Mouse (Mus musculus): ENCODE measurements at regions not wholly inside any gene's neighbourhood (a gene's known extent, or its start where the extent isn't known, plus 50 kb on each side); places are given as distances from the start of the nearest gene placed in this dataset.

DNA sequence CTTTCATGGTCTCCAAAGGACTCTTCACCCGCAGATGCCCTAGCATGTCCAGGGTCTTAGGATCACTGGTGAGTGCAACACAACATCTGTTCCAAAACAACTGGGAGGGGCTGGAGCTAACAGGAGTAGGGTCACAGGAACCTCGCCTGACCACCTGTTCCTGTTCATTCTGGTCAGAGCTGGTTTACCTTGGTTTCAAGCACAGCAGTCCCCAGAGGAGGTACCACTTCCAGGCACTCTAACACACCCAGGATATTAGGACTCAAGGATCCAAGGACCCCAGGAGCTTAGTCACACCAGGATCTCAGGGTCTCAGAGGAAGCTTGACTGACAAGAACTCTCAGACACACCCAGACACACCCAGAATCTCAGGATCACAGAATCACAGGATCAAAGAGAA is 94.9 kb upstream of the Plscr5 start:
- no peak for DNase-seq (ENCODE audit: low read depth, low spot score)

DNA sequence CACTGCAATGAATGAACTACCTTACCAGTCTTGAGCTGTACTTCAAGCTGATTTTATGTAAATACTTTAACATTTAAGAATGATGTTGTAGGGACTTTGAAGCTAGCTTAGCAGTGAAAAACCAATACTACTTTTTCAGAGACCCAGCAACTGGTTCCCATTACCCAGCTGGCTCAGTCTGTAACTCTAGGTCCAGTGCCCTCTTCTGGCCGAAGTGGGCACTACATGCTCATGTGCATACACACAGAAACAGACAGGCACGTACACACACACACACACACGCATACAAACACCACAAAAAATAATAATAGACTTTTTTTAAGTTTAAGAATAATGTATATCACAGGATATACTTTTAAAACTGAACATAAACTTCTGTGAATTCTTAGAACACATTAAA is 63.2 kb upstream of the Plscr5 start:
- no peak for DNase-seq (ENCODE audit: low read depth, low spot score)

DNA sequence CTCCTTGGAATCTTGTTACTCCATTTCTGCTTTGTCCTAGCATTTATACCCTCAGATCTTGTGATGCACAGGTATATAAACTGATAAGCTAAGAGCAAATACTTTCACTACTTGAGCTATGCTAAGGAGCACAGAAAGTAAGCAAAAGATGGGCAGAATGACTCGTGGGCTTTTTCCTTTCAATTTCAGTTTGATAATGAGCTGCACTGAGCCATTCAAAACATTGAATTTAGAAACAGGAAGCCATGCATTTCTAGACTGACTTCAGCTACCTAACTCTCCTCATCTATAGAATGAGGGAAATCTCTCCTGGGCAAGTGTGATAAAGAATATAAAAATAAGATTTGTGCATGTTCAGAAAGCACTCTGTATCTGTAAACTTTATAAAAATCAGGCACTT is 62.3 kb upstream of the Plscr5 start:
- DNase-seq (ENCODE audit: low read depth, low spot score): no peak

DNA sequence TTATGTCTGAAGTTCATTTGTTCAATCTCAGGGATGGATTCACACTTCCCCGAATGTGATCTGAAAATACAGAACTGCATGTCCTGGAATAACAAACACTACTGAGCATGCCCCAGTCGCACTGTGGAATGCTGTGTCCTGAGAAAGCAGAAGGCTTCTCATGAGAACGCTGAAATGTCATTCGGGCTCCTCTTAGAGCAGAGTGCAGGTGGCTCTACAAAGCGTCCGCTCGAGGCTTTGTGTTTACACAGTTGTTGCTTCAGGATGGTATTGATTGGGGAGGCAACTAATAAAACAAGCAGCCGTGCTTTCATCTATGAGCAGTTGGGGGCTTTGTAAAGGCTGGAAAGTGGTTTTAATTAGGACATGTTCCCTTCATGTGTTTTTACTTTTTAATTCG is 60.3 kb upstream of the Plscr5 start:
- no peak for DNase-seq (ENCODE audit: low read depth, low spot score)

DNA sequence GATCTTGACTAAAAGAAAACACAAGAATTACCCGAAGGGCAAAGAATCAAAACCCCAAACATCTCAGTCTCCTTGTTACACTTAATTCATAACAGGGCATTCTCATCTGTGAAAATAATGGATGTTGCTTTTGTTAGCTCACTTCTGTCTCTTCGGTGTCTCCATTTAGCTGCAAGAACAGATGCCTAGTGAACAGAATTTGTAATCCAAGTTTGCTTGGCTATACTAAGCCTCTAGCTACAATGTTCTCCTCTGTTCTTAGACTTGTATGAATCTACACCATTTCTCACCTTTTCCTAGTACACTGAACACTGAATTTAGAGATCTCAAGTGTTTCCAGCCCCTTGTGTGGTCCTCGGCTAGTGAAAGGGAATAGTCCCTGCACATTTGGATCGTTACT is 50.8 kb upstream of the Plscr5 start:
- peak; percentile 24 for DNase-seq (ENCODE audit: low read depth, low spot score)

Measured in telencephalon, adult 2 months (tissue).